Comparison of ENCODE assay signal across 22 mouse cellular contexts in genomic region chrX:164878336-164878735, GRCm38 (mm10).
DNase-seq lines count a peak whose midpoint lies in the region; ATAC-seq and TF ChIP-seq lines count a peak whose summit lies in the region.
"Had no signal": no experiment of that assay in that cellular context is flagged by ENCODE, and none has a peak within 500 bp of the region (broad histone marks: within the 10 kb centered on the region; RNA-seq: fewer than 3 reads in every experiment).

No protein-coding gene starts in this region.

- 61% methylated on average over 3 of the region's 3 CpGs for WGBS in kidney, postnatal 0 days
- WGBS in lung, embryonic 16.5 days, result 69% methylated on average over 3 of the region's 3 CpGs
- 79% methylated on average over 3 of the region's 3 CpGs for WGBS in neural tube, embryonic 14.5 days
- WGBS in neural tube, embryonic 15.5 days, result 65% methylated on average over 3 of the region's 3 CpGs
- 75% methylated on average over 3 of the region's 3 CpGs for WGBS in intestine, embryonic 15.5 days

- DNase-seq in kidney, postnatal 0 days (ENCODE audit: low spot score), result peak; percentile 11
- no peak for DNase-seq in kidney, postnatal 36 days
- no peak for DNase-seq in lung, postnatal 25 days (ENCODE audit: low spot score)
- no peak for DNase-seq in neural tube, embryonic 10.5 days (ENCODE audit: extremely low spot score, low spot score)
- DNase-seq: adrenal gland, adult 2 months; adrenal gland, postnatal 10 days; adrenal gland, postnatal 25 days; cerebellum, adult 11-12 months; cerebellum, adult 8-10 months; cerebellum, adult 9-11 months; cerebellum, postnatal 14 days; cerebellum, postnatal 36 days; embryo, embryonic 11 days had no signal

- no peak overlapping the region for H3K4me3 ChIP-seq in kidney, postnatal 0 days (replicated peaks; ENCODE audit: low read depth, low read length)
- no peak overlapping the region for H3K4me3 ChIP-seq in lung, embryonic 16.5 days (ENCODE audit: low read length)
- H3K4me3 ChIP-seq in neural tube, embryonic 14.5 days (ENCODE audit: low read depth, low read length), result no peak overlapping the region
- H3K4me3 ChIP-seq in neural tube, embryonic 15.5 days (replicated peaks), result no peak overlapping the region
- H3K4me3 ChIP-seq in intestine, embryonic 15.5 days (replicated peaks), result no peak overlapping the region
- H3K4me3 ChIP-seq: embryonic facial prominence, embryonic 13.5 days; embryonic facial prominence, embryonic 15.5 days; erythroblast, embryonic 14.5 days; forebrain, embryonic 13.5 days; forebrain, embryonic 15.5 days had no signal

- H3K27me3 ChIP-seq in kidney, postnatal 0 days (ENCODE audit: insufficient read depth, low read length), result 0 out of 2 replicates have a peak, but pooled peaks cover 3% of the 10 kb centered on the region
- H3K27me3 ChIP-seq in lung, embryonic 16.5 days (ENCODE audit: control insufficient read depth, insufficient read depth, low read depth, low read length), result no peaks in the 10 kb centered on the region; the same call in 1 of the 2 replicates
- H3K27me3 ChIP-seq in neural tube, embryonic 14.5 days (ENCODE audit: control insufficient read depth, insufficient read depth, low read length), result no peaks in the 10 kb centered on the region
- H3K27me3 ChIP-seq in neural tube, embryonic 15.5 days (replicated peaks), result peaks cover 7% of the 10 kb centered on the region; the same call in 1 of the 2 replicates
- no peaks in the 10 kb centered on the region for H3K27me3 ChIP-seq in intestine, embryonic 15.5 days (replicated peaks)
- H3K27me3 ChIP-seq: forebrain, embryonic 15.5 days had no signal

- no peak overlapping the region for H3K4me2 ChIP-seq in kidney, postnatal 0 days (ENCODE audit: low read length)
- no peak overlapping the region for H3K4me2 ChIP-seq in lung, embryonic 16.5 days (ENCODE audit: low read depth, low read length)
- H3K4me2 ChIP-seq in neural tube, embryonic 14.5 days (ENCODE audit: low read depth, low read length), result no peak overlapping the region
- no peak overlapping the region for H3K4me2 ChIP-seq in neural tube, embryonic 15.5 days
- H3K4me2 ChIP-seq in intestine, embryonic 15.5 days (replicated peaks), result no peak overlapping the region
- H3K4me2 ChIP-seq: embryonic facial prominence, embryonic 13.5 days; embryonic facial prominence, embryonic 15.5 days; forebrain, embryonic 13.5 days; forebrain, embryonic 15.5 days had no signal

- ATAC-seq in kidney, postnatal 0 days (replicated peaks; ENCODE audit: low FRiP score, low read depth), result no peak
- ATAC-seq in lung, embryonic 16.5 days (ENCODE audit: low read depth), result peak; percentile 61
- ATAC-seq in neural tube, embryonic 14.5 days (ENCODE audit: low read depth), result peak; percentile 38; the same call in 1 of the 2 replicates
- ATAC-seq in neural tube, embryonic 15.5 days (ENCODE audit: low FRiP score), result 0 out of 2 replicates have a peak, but pooled peaks have one; percentile 47
- ATAC-seq in intestine, embryonic 15.5 days, result no peak
- ATAC-seq: forebrain, embryonic 13.5 days; forebrain, embryonic 15.5 days had no signal

- H3K4me1 ChIP-seq in kidney, postnatal 0 days (replicated peaks; ENCODE audit: insufficient read depth, low read length), result no peaks in the 10 kb centered on the region
- H3K4me1 ChIP-seq in lung, embryonic 16.5 days (replicated peaks; ENCODE audit: control insufficient read depth, insufficient read depth, low read length), result no peaks in the 10 kb centered on the region
- H3K4me1 ChIP-seq in neural tube, embryonic 14.5 days (ENCODE audit: control insufficient read depth, insufficient read depth, low read length), result no peaks in the 10 kb centered on the region
- no peaks in the 10 kb centered on the region for H3K4me1 ChIP-seq in neural tube, embryonic 15.5 days
- no peaks in the 10 kb centered on the region for H3K4me1 ChIP-seq in intestine, embryonic 15.5 days (replicated peaks)
- H3K4me1 ChIP-seq: embryonic facial prominence, embryonic 13.5 days; embryonic facial prominence, embryonic 15.5 days; forebrain, embryonic 13.5 days; forebrain, embryonic 15.5 days had no signal

- no peaks in the 10 kb centered on the region for H3K36me3 ChIP-seq in kidney, postnatal 0 days (ENCODE audit: insufficient read depth, low read length)
- no peaks in the 10 kb centered on the region for H3K36me3 ChIP-seq in lung, embryonic 16.5 days (ENCODE audit: control insufficient read depth, insufficient read depth, low read length)
- no peaks in the 10 kb centered on the region for H3K36me3 ChIP-seq in neural tube, embryonic 14.5 days (ENCODE audit: control insufficient read depth, insufficient read depth, low read length)
- H3K36me3 ChIP-seq in neural tube, embryonic 15.5 days, result no peaks in the 10 kb centered on the region
- no peaks in the 10 kb centered on the region for H3K36me3 ChIP-seq in intestine, embryonic 15.5 days
- H3K36me3 ChIP-seq: embryonic facial prominence, embryonic 13.5 days; embryonic facial prominence, embryonic 15.5 days; forebrain, embryonic 15.5 days had no signal

- no peak for TF ChIP-seq CTCF in kidney, postnatal 0 days (IDR thresholded peaks at IDR 0.05; ENCODE audit: low read depth)

- H3K9me3 ChIP-seq in kidney, postnatal 0 days (replicated peaks; ENCODE audit: low read length), result no peaks in the 10 kb centered on the region
- H3K9me3 ChIP-seq in lung, embryonic 16.5 days (ENCODE audit: control insufficient read depth, low read length), result no peaks in the 10 kb centered on the region
- H3K9me3 ChIP-seq in neural tube, embryonic 14.5 days (ENCODE audit: control insufficient read depth, low read length), result no peaks in the 10 kb centered on the region
- no peaks in the 10 kb centered on the region for H3K9me3 ChIP-seq in neural tube, embryonic 15.5 days (replicated peaks)
- no peaks in the 10 kb centered on the region for H3K9me3 ChIP-seq in intestine, embryonic 15.5 days
- H3K9me3 ChIP-seq: embryonic facial prominence, embryonic 13.5 days; embryonic facial prominence, embryonic 15.5 days; forebrain, embryonic 13.5 days; forebrain, embryonic 15.5 days had no signal

- no peak overlapping the region for H3K9ac ChIP-seq in kidney, postnatal 0 days (ENCODE audit: low read depth, low read length)
- no peak overlapping the region for H3K9ac ChIP-seq in lung, embryonic 16.5 days (ENCODE audit: low read length)
- H3K9ac ChIP-seq in neural tube, embryonic 14.5 days (replicated peaks; ENCODE audit: low read depth, low read length), result no peak overlapping the region
- H3K9ac ChIP-seq in neural tube, embryonic 15.5 days (replicated peaks), result no peak overlapping the region
- H3K9ac ChIP-seq in intestine, embryonic 15.5 days, result no peak overlapping the region
- H3K9ac ChIP-seq: embryonic facial prominence, embryonic 13.5 days; embryonic facial prominence, embryonic 15.5 days; forebrain, embryonic 13.5 days; forebrain, embryonic 15.5 days had no signal

- H3K27ac ChIP-seq in kidney, postnatal 0 days, result no peak overlapping the region
- H3K27ac ChIP-seq in lung, embryonic 16.5 days (ENCODE audit: low read length), result no peak overlapping the region
- no peak overlapping the region for H3K27ac ChIP-seq in neural tube, embryonic 14.5 days (ENCODE audit: low read depth, low read length)
- H3K27ac ChIP-seq in neural tube, embryonic 15.5 days (replicated peaks), result no peak overlapping the region
- no peak overlapping the region for H3K27ac ChIP-seq in intestine, embryonic 15.5 days
- H3K27ac ChIP-seq: embryonic facial prominence, embryonic 13.5 days; embryonic facial prominence, embryonic 15.5 days; forebrain, embryonic 13.5 days; forebrain, embryonic 15.5 days had no signal

Comparison
In these comparisons a context has a peak if more than half of its experiments do, and no peak if none do; other contexts are left out.
1. ATAC-seq: peak in lung, embryonic 16.5 days (single experiment), neural tube, embryonic 14.5 days (single experiment) and neural tube, embryonic 15.5 days (single experiment); none in kidney, postnatal 0 days (single experiment) and intestine, embryonic 15.5 days (single experiment).